Comparison of ENCODE assay signal across 25 mouse cellular contexts in the genomic region with DNA sequence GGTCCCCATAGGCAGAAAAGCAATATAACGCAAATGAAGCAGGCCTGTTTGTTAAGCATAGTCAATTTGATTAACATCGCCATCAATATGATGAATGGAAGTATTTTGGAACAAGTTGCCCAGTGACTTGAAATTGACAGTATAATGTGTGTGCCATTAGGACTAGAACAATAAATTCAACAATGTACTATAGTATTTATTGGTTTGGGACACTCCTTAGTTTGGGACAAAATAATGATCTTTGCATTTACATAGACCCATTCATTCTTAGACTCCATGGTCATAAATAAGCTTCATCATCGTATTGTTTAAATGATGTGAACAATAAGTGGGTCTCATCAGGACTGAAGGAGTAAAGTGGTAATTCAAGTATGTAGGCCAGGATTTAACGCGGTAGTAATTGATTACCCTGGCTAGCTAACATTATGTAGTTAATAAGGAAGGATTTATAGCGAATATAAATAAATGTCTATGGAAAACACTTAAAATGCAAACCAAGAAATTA.
DNase-seq lines count a peak whose midpoint lies in the region; ATAC-seq lines count a peak whose summit lies in the region.
"Had no signal": no experiment of that assay in that cellular context is flagged by ENCODE, and none has a peak within 500 bp of the region (broad histone marks: within the 10 kb centered on the region; RNA-seq: fewer than 3 reads in every experiment).

No protein-coding gene starts in this region.

- no peaks in the 10 kb centered on the region for H3K4me1 ChIP-seq in hindbrain, embryonic 14.5 days (replicated peaks; ENCODE audit: control insufficient read depth, insufficient read depth, low read length)
- H3K4me1 ChIP-seq in hindbrain, embryonic 16.5 days (ENCODE audit: control insufficient read depth, insufficient read depth, low read depth, low read length), result no peaks in the 10 kb centered on the region
- no peaks in the 10 kb centered on the region for H3K4me1 ChIP-seq in neural tube, embryonic 12.5 days
- no peaks in the 10 kb centered on the region for H3K4me1 ChIP-seq in neural tube, embryonic 14.5 days (ENCODE audit: control insufficient read depth, insufficient read depth, low read length)
- H3K4me1 ChIP-seq: embryonic facial prominence, embryonic 12.5 days; embryonic facial prominence, embryonic 15.5 days; heart, embryonic 10.5 days; heart, embryonic 13.5 days; hindbrain, embryonic 15.5 days had no signal

- no peaks in the 10 kb centered on the region for H3K27me3 ChIP-seq in hindbrain, embryonic 14.5 days (ENCODE audit: control insufficient read depth, insufficient read depth, low read length)
- H3K27me3 ChIP-seq in hindbrain, embryonic 16.5 days (replicated peaks; ENCODE audit: control insufficient read depth, insufficient read depth, low read length), result no peaks in the 10 kb centered on the region
- no peaks in the 10 kb centered on the region for H3K27me3 ChIP-seq in neural tube, embryonic 12.5 days (replicated peaks)
- no peaks in the 10 kb centered on the region for H3K27me3 ChIP-seq in neural tube, embryonic 14.5 days (ENCODE audit: control insufficient read depth, insufficient read depth, low read length)
- H3K27me3 ChIP-seq: embryonic facial prominence, embryonic 12.5 days; embryonic facial prominence, embryonic 15.5 days; heart, embryonic 13.5 days; hindbrain, embryonic 15.5 days had no signal

- no peaks in the 10 kb centered on the region for H3K9me3 ChIP-seq in hindbrain, embryonic 14.5 days (ENCODE audit: control insufficient read depth, low read length)
- no peaks in the 10 kb centered on the region for H3K9me3 ChIP-seq in hindbrain, embryonic 16.5 days (ENCODE audit: control insufficient read depth, low read length)
- H3K9me3 ChIP-seq in neural tube, embryonic 12.5 days, result no peaks in the 10 kb centered on the region
- H3K9me3 ChIP-seq in neural tube, embryonic 14.5 days (ENCODE audit: control insufficient read depth, low read length), result no peaks in the 10 kb centered on the region
- H3K9me3 ChIP-seq: embryonic facial prominence, embryonic 12.5 days; embryonic facial prominence, embryonic 15.5 days; heart, embryonic 10.5 days; heart, embryonic 13.5 days; hindbrain, embryonic 15.5 days had no signal

- H3K9ac ChIP-seq in hindbrain, embryonic 14.5 days, result no peak overlapping the region
- H3K9ac ChIP-seq in hindbrain, embryonic 16.5 days (ENCODE audit: low read depth, low read length), result no peak overlapping the region
- H3K9ac ChIP-seq in neural tube, embryonic 12.5 days, result no peak overlapping the region
- H3K9ac ChIP-seq in neural tube, embryonic 14.5 days (replicated peaks; ENCODE audit: low read depth, low read length), result no peak overlapping the region
- H3K9ac ChIP-seq: embryonic facial prominence, embryonic 12.5 days; embryonic facial prominence, embryonic 15.5 days; forebrain, postnatal 0 days; heart, embryonic 13.5 days; hindbrain, embryonic 15.5 days had no signal

- ATAC-seq in hindbrain, embryonic 14.5 days (ENCODE audit: low FRiP score), result no peak
- no peak for ATAC-seq in hindbrain, embryonic 16.5 days
- ATAC-seq in neural tube, embryonic 12.5 days (ENCODE audit: low FRiP score, low read depth), result peak; percentile 89
- peak; percentile 90 for ATAC-seq in neural tube, embryonic 14.5 days (ENCODE audit: low read depth)
- ATAC-seq: CD4-positive, CD25-positive, alpha-beta regulatory T cell, adult 4 months; forebrain, embryonic 14.5 days; forebrain, postnatal 0 days; inflammation-experienced regulatory T-cells, adult 6 months had no signal

- no peaks in the 10 kb centered on the region for H3K36me3 ChIP-seq in hindbrain, embryonic 14.5 days (replicated peaks; ENCODE audit: control insufficient read depth, insufficient read depth)
- H3K36me3 ChIP-seq in hindbrain, embryonic 16.5 days (ENCODE audit: control insufficient read depth, insufficient read depth, low read length), result no peaks in the 10 kb centered on the region
- H3K36me3 ChIP-seq in neural tube, embryonic 12.5 days, result no peaks in the 10 kb centered on the region
- H3K36me3 ChIP-seq in neural tube, embryonic 14.5 days (ENCODE audit: control insufficient read depth, insufficient read depth, low read length), result no peaks in the 10 kb centered on the region
- H3K36me3 ChIP-seq: embryonic facial prominence, embryonic 12.5 days; embryonic facial prominence, embryonic 15.5 days; heart, embryonic 10.5 days; heart, embryonic 13.5 days; hindbrain, embryonic 15.5 days had no signal

- no peak overlapping the region for H3K27ac ChIP-seq in hindbrain, embryonic 14.5 days
- H3K27ac ChIP-seq in hindbrain, embryonic 16.5 days (ENCODE audit: low read depth, low read length), result no peak overlapping the region
- no peak overlapping the region for H3K27ac ChIP-seq in neural tube, embryonic 12.5 days
- H3K27ac ChIP-seq in neural tube, embryonic 14.5 days (ENCODE audit: low read depth, low read length), result no peak overlapping the region
- H3K27ac ChIP-seq: embryonic facial prominence, embryonic 12.5 days; embryonic facial prominence, embryonic 15.5 days; heart, adult 2 months; heart, embryonic 10.5 days; heart, embryonic 13.5 days; hindbrain, embryonic 15.5 days had no signal

- WGBS in hindbrain, embryonic 14.5 days, result 51% methylated on average over 6 of the region's 6 CpGs
- 54% methylated on average over 6 of the region's 6 CpGs for WGBS in hindbrain, embryonic 16.5 days
- WGBS in neural tube, embryonic 12.5 days, result 38% methylated on average over 6 of the region's 6 CpGs
- WGBS in neural tube, embryonic 14.5 days, result 34% methylated on average over 6 of the region's 6 CpGs

- DNase-seq in hindbrain, embryonic 14.5 days (ENCODE audit: low spot score), result peak; percentile 29
- no peak for DNase-seq in neural tube, embryonic 10.5 days (ENCODE audit: extremely low spot score, low spot score)
- DNase-seq in ovary, adult 18-20 months (ENCODE audit: low spot score), result no peak
- DNase-seq: adrenal gland, adult 2 months; adrenal gland, postnatal 14 days; cerebellum, adult 11 months; cerebellum, adult 2 months; cerebellum, adult 9-11 months; cerebellum, postnatal 25 days; forebrain, postnatal 0 days; gastrocnemius, postnatal 25 days; heart, adult 2 months; heart, postnatal 14 days; heart, postnatal 4 days had no signal

- no peak overlapping the region for H3K4me3 ChIP-seq in hindbrain, embryonic 14.5 days (replicated peaks; ENCODE audit: low read length)
- no peak overlapping the region for H3K4me3 ChIP-seq in hindbrain, embryonic 16.5 days (ENCODE audit: low read length)
- H3K4me3 ChIP-seq in neural tube, embryonic 12.5 days, result no peak overlapping the region
- H3K4me3 ChIP-seq in neural tube, embryonic 14.5 days (ENCODE audit: low read depth, low read length), result no peak overlapping the region
- H3K4me3 ChIP-seq: embryonic facial prominence, embryonic 12.5 days; embryonic facial prominence, embryonic 15.5 days; heart, adult 2 months; heart, embryonic 10.5 days; heart, embryonic 13.5 days; hindbrain, embryonic 15.5 days had no signal

- no peak overlapping the region for H3K4me2 ChIP-seq in hindbrain, embryonic 14.5 days (replicated peaks)
- no peak overlapping the region for H3K4me2 ChIP-seq in hindbrain, embryonic 16.5 days (ENCODE audit: low read length)
- H3K4me2 ChIP-seq in neural tube, embryonic 12.5 days (replicated peaks), result no peak overlapping the region
- no peak overlapping the region for H3K4me2 ChIP-seq in neural tube, embryonic 14.5 days (ENCODE audit: low read depth, low read length)
- H3K4me2 ChIP-seq: embryonic facial prominence, embryonic 12.5 days; embryonic facial prominence, embryonic 15.5 days; heart, embryonic 13.5 days; hindbrain, embryonic 15.5 days had no signal

Comparison
In these comparisons a context has a peak if more than half of its experiments do, and no peak if none do; other contexts are left out.
1. ATAC-seq: peak in neural tube, embryonic 12.5 days (single experiment) and neural tube, embryonic 14.5 days (single experiment); none in hindbrain, embryonic 14.5 days (single experiment) and hindbrain, embryonic 16.5 days (single experiment).